Mouse (Mus musculus) liver, embryonic 14.5 days (tissue): Measurements from ENCODE around the gene Tom1l1. TPM values are rescaled to one million over a fixed set of nuclear protein-coding genes. Genes with fewer than 3 reads are reported as not detected.

Experiments
- ATAC-seq: fragments of 200-750 bp; cut with Nextera tagmentation; 2 replicates; pipeline ENCODE4 v1.8.0; 2017; ENCODE audit warnings: moderate number of reproducible peaks, mild to moderate bottlenecking, moderate library complexity; ENCODE audit not compliant: insufficient read depth
- DNase-seq, 3 experiments: peaks; one replicate each; pipeline ENCODE4 v3.0.0-alpha.2; 2012 to 2013; ENCODE audit warnings: low read depth in 3 of 3, low spot score in 3 of 3
- H3K27ac ChIP-seq: fragments of 300-500 bp; sonication (generic); 2 replicates; pipeline ENCODE4 v1.5.1; 2014; ENCODE audit warnings: moderate library complexity, mild to moderate bottlenecking, control low read depth, inconsistent platforms
- H3K27me3 ChIP-seq: fragments of 300-500 bp; sonication (generic); 2 replicates; pipeline ENCODE4 v1.6.1; 2014; ENCODE audit warnings: mild to moderate bottlenecking, low read length, moderate library complexity; ENCODE audit not compliant: control insufficient read depth, insufficient read depth
- H3K36me3 ChIP-seq: fragments of 300-500 bp; sonication (generic); replicated peaks from 2 replicates; pipeline ENCODE4 v1.6.1; 2014; ENCODE audit warnings: low read depth; ENCODE audit not compliant: control insufficient read depth, insufficient read depth
- H3K4me1 ChIP-seq, 2 experiments: fragments of 200-500 bp in 1 of 2; fragments of 300-500 bp in 1 of 2; sonication (generic) in 1 of 2; replicated peaks; 2 replicates each; pipeline ENCODE4 v1.6.1; 2012 to 2014; ENCODE audit warnings: antibody characterized with exemption in 1 of 2, inconsistent platforms in 1 of 2, low read length in 1 of 2; ENCODE audit not compliant: control insufficient read depth in 2 of 2, insufficient read depth in 2 of 2
- H3K4me2 ChIP-seq: fragments of 300-500 bp; sonication (generic); 2 replicates; pipeline ENCODE4 v1.6.1; 2014; ENCODE audit warnings: low read depth, mild to moderate bottlenecking, control low read depth, moderate library complexity
- H3K4me3 ChIP-seq, 2 experiments: fragments of 200-500 bp in 1 of 2; fragments of 300-500 bp in 1 of 2; sonication (generic) in 1 of 2; 2 replicates each; pipeline ENCODE4 v1.5.1; 2012 to 2014; ENCODE audit warnings: low read depth in 2 of 2, low read length in 2 of 2, mild to moderate bottlenecking in 2 of 2, control low read depth in 1 of 2, inconsistent platforms in 1 of 2, moderate library complexity in 1 of 2; ENCODE audit not compliant: insufficient read depth in 1 of 2
- H3K9ac ChIP-seq: fragments of 300-500 bp; sonication (generic); replicated peaks from 2 replicates; pipeline ENCODE4 v1.6.1; 2014; ENCODE audit warnings: mild to moderate bottlenecking, control low read depth, moderate library complexity
- H3K9me3 ChIP-seq: fragments of 300-500 bp; sonication (generic); 2 replicates; pipeline ENCODE4 v1.6.1; 2016; ENCODE audit warnings: low read length, mixed read lengths; ENCODE audit not compliant: control insufficient read depth
- CTCF ChIP-seq: IDR thresholded peaks from 2 replicates; pipeline ENCODE4 v1.5.1; 2016; ENCODE audit warnings: antibody characterized with exemption, low read depth, control low read depth
- EP300 ChIP-seq: IDR thresholded peaks from 2 replicates; pipeline ENCODE4 v1.6.1; 2016; ENCODE audit warnings: antibody characterized with exemption, low read depth
- WGBS: fragments of 180-500 bp; shearing (Covaris S2); extraction: QIAGEN DNeasy Blood & Tissue Kit; methylation state at CpG from one replicate; pipeline ENCODE4 v1.1.7; 2014; ENCODE audit not compliant: insufficient replicate concordance; 5-methylcytosine and 5-hydroxymethylcytosine counted together
- polyA plus RNA-seq, 2 experiments: library from polyadenylated mRNA; depleted of rRNA in 1 of 2; stranded (reverse) in 1 of 2; unstranded in 1 of 2; fragments of >200 nt; fragmentation: Nextera tagmentation in 1 of 2; extraction: Ambion mirVana in 1 of 2; gene quantifications; 2 replicates each; pipeline versions ENCODE4 v1.2.1 to v1.2.3; 2012 to 2014

Gene Tom1l1
- polyA plus RNA-seq, 2 experiments = 26.6 to 60.6 TPM

GRCm38 (mm10) chr11:90603066-90603465, 85.1 kb downstream of the Tom1l1 start:
- Histone ChIP-seq H3K27me3 (no peaks in the 10 kb centered on the region), H3K9me3 (no peaks in the 10 kb centered on the region), H3K4me3 (no peak overlapping the region), H3K4me2 (no peak overlapping the region), H3K36me3 (peaks cover 4% of the 10 kb centered on the region; the same call in 1 of the 2 replicates), H3K9ac (no peak overlapping the region), H3K27ac (no peak overlapping the region), H3K4me1 (no peaks in the 10 kb centered on the region)
- DNase-seq = no peak
- no peak for ATAC-seq
- WGBS = 82% methylated on average over 2 of the region's 2 CpGs
- TF ChIP-seq EP300 (no peak), CTCF (no peak)

- no peak overlapping the region for H3K4me3 ChIP-seq
- H3K4me2 ChIP-seq = no peak overlapping the region
- ATAC-seq (no peak), DNase-seq (no peak)
- TF ChIP-seq EP300 = no peak
- TF ChIP-seq CTCF = no peak
- WGBS = 93% methylated on average over 1 of the region's 1 CpGs
- no peaks in the 10 kb centered on the region; the same call in 1 of the 2 replicates for H3K36me3 ChIP-seq
- no peak overlapping the region for H3K27ac ChIP-seq
- H3K9me3 ChIP-seq = no peaks in the 10 kb centered on the region
- H3K27me3 ChIP-seq = no peaks in the 10 kb centered on the region
- no peaks in the 10 kb centered on the region for H3K4me1 ChIP-seq
- no peak overlapping the region for H3K9ac ChIP-seq
Measured at GRCm38 (mm10) chr11:90595826-90596225, 92.3 kb downstream of the Tom1l1 start.

Other genes starting within 250 kb of the Tom1l1 start
- gene Stxbp4, start 50.3 kb downstream of the Tom1l1 start, polyA plus RNA-seq (2012; rRNA removed) = 2.1 and 2.6 TPM in 2 replicates
- gene Stxbp4, start 50.3 kb downstream of the Tom1l1 start, polyA plus RNA-seq (2014; fragmentation: Nextera tagmentation; extraction: Ambion mirVana) = 4.8 and 6.2 TPM in 2 replicates
- 16.3 and 17.4 TPM in 2 replicates for gene Cox11, start 50.2 kb downstream of the Tom1l1 start, polyA plus RNA-seq (2012; rRNA removed)
- 16.0 and 17.3 TPM in 2 replicates for gene Cox11, start 50.2 kb downstream of the Tom1l1 start, polyA plus RNA-seq (2014; fragmentation: Nextera tagmentation; extraction: Ambion mirVana)